Mouse (Mus musculus) liver, embryonic 16.5 days (tissue): ENCODE measurements at regions not wholly inside any gene's neighbourhood (a gene's known extent, or its start where the extent isn't known, plus 50 kb on each side); places are given as distances from the start of the nearest gene placed in this dataset.

Source experiments
- ATAC-seq: fragments of 200-750 bp; cut with Nextera tagmentation; 2 replicates; pipeline ENCODE4 v1.8.0; 2017; ENCODE audit warnings: low read depth, mild to moderate bottlenecking, moderate number of reproducible peaks, moderate library complexity
- H3K27ac ChIP-seq: fragments of 300-500 bp; sonication (generic); 2 replicates; pipeline ENCODE4 v1.5.1; 2014; ENCODE audit warnings: mild to moderate bottlenecking, low read length
- H3K27me3 ChIP-seq: fragments of 300-500 bp; sonication (generic); 2 replicates; pipeline ENCODE4 v1.6.1; 2014; ENCODE audit warnings: low read depth, low read length, mixed read lengths; ENCODE audit not compliant: control insufficient read depth, insufficient read depth
- H3K36me3 ChIP-seq: fragments of 300-500 bp; sonication (generic); 2 replicates; pipeline ENCODE4 v1.6.1; 2014; ENCODE audit warnings: mild to moderate bottlenecking; ENCODE audit not compliant: control insufficient read depth, insufficient read depth
- H3K4me1 ChIP-seq: fragments of 300-500 bp; sonication (generic); 2 replicates; pipeline ENCODE4 v1.6.1; 2014; ENCODE audit warnings: low read depth, low read length, mixed read lengths; ENCODE audit not compliant: control insufficient read depth
- H3K4me2 ChIP-seq: fragments of 300-500 bp; sonication (generic); 2 replicates; pipeline ENCODE4 v1.6.1; 2014; ENCODE audit warnings: low read depth, low read length, mixed read lengths
- H3K4me3 ChIP-seq: fragments of 300-500 bp; sonication (generic); 2 replicates; pipeline ENCODE4 v1.5.1; 2014; ENCODE audit warnings: low read depth, mild to moderate bottlenecking, low read length
- H3K9ac ChIP-seq: fragments of 300-500 bp; sonication (generic); 2 replicates; pipeline ENCODE4 v1.6.1; 2014; ENCODE audit warnings: low read depth, low read length
- H3K9me3 ChIP-seq: fragments of 300-500 bp; sonication (generic); replicated peaks from 2 replicates; pipeline ENCODE4 v1.6.1; 2016; ENCODE audit warnings: low read length; ENCODE audit not compliant: control insufficient read depth
- WGBS: fragments of 180-500 bp; shearing (Covaris S2); extraction: QIAGEN DNeasy Blood & Tissue Kit; methylation state at CpG from one replicate; pipeline ENCODE4 v1.1.7; 2014; ENCODE audit not compliant: insufficient replicate concordance; 5-methylcytosine and 5-hydroxymethylcytosine counted together

- no peaks in the 10 kb centered on the region for H3K4me1 ChIP-seq
- no peak overlapping the region for H3K4me3 ChIP-seq
- no peak overlapping the region for H3K27ac ChIP-seq
- ATAC-seq, result no peak
- H3K4me2 ChIP-seq, result no peak overlapping the region
- no peaks in the 10 kb centered on the region for H3K36me3 ChIP-seq
- no peaks in the 10 kb centered on the region for H3K9me3 ChIP-seq
- 64% methylated on average over 2 of the region's 2 CpGs for WGBS
- H3K9ac ChIP-seq, result no peak overlapping the region
- H3K27me3 ChIP-seq, result no peaks in the 10 kb centered on the region
Observed at GRCm38 (mm10) chr3:149827181-149827580, 836.8 kb upstream of the Adgrl2 start.

- no peaks in the 10 kb centered on the region for H3K9me3 ChIP-seq
- no peak overlapping the region for H3K9ac ChIP-seq
- no peak for ATAC-seq
- no peak overlapping the region for H3K4me2 ChIP-seq
- no peaks in the 10 kb centered on the region for H3K4me1 ChIP-seq
- H3K4me3 ChIP-seq, result no peak overlapping the region
- H3K27ac ChIP-seq, result no peak overlapping the region
- H3K36me3 ChIP-seq, result no peaks in the 10 kb centered on the region
- 59% methylated on average over 9 of the region's 9 CpGs for WGBS
- H3K27me3 ChIP-seq, result no peaks in the 10 kb centered on the region
Observed at GRCm38 (mm10) chr3:149826757-149827156, 836.4 kb upstream of the Adgrl2 start.

- WGBS, result 58% methylated on average over 3 of the region's 3 CpGs
- H3K4me1 ChIP-seq, result no peaks in the 10 kb centered on the region
- no peaks in the 10 kb centered on the region for H3K36me3 ChIP-seq
- no peaks in the 10 kb centered on the region for H3K9me3 ChIP-seq
- no peaks in the 10 kb centered on the region for H3K27me3 ChIP-seq
- H3K4me3 ChIP-seq, result no peak overlapping the region
- H3K9ac ChIP-seq, result no peak overlapping the region
- ATAC-seq, result no peak
- no peak overlapping the region for H3K27ac ChIP-seq
- H3K4me2 ChIP-seq, result no peak overlapping the region
Observed at GRCm38 (mm10) chr3:149820670-149821069, 830.3 kb upstream of the Adgrl2 start.

GRCm38 (mm10) chr3:149819863-149820262 is 829.5 kb upstream of the Adgrl2 start:
- ATAC-seq, result no peak
- Histone ChIP-seq H3K36me3 (no peaks in the 10 kb centered on the region), H3K4me3 (no peak overlapping the region), H3K9ac (no peak overlapping the region), H3K27me3 (no peaks in the 10 kb centered on the region), H3K27ac (no peak overlapping the region), H3K4me2 (no peak overlapping the region), H3K4me1 (no peaks in the 10 kb centered on the region), H3K9me3 (no peaks in the 10 kb centered on the region)
- WGBS, result 50% methylated on average over 4 of the region's 4 CpGs

- Histone ChIP-seq H3K9me3 (no peaks in the 10 kb centered on the region), H3K27ac (no peak overlapping the region), H3K4me3 (no peak overlapping the region), H3K4me1 (no peaks in the 10 kb centered on the region), H3K36me3 (no peaks in the 10 kb centered on the region), H3K27me3 (no peaks in the 10 kb centered on the region), H3K4me2 (no peak overlapping the region), H3K9ac (no peak overlapping the region)
- WGBS, result 72% methylated on average over 2 of the region's 2 CpGs
- ATAC-seq, result no peak
Observed at GRCm38 (mm10) chr3:149819081-149819480, 828.7 kb upstream of the Adgrl2 start.

GRCm38 (mm10) chr3:149811036-149811435 is 820.7 kb upstream of the Adgrl2 start:
- no peak overlapping the region for H3K27ac ChIP-seq
- H3K27me3 ChIP-seq, result no peaks in the 10 kb centered on the region
- ATAC-seq, result no peak
- H3K36me3 ChIP-seq, result no peaks in the 10 kb centered on the region
- no peak overlapping the region for H3K4me2 ChIP-seq
- 51% methylated on average over 2 of the region's 2 CpGs for WGBS
- no peaks in the 10 kb centered on the region for H3K4me1 ChIP-seq
- H3K9ac ChIP-seq, result no peak overlapping the region
- H3K4me3 ChIP-seq, result no peak overlapping the region
- no peaks in the 10 kb centered on the region for H3K9me3 ChIP-seq

- no peak overlapping the region for H3K4me2 ChIP-seq
- H3K9me3 ChIP-seq, result no peaks in the 10 kb centered on the region
- H3K9ac ChIP-seq, result no peak overlapping the region
- H3K4me1 ChIP-seq, result no peaks in the 10 kb centered on the region
- 66% methylated on average over 6 of the region's 6 CpGs for WGBS
- ATAC-seq, result no peak
- H3K36me3 ChIP-seq, result no peaks in the 10 kb centered on the region
- H3K27me3 ChIP-seq, result no peaks in the 10 kb centered on the region
- no peak overlapping the region for H3K27ac ChIP-seq
- H3K4me3 ChIP-seq, result no peak overlapping the region
Observed at GRCm38 (mm10) chr3:149805345-149805744, 815.0 kb upstream of the Adgrl2 start.

GRCm38 (mm10) chr3:149796123-149796522 is 805.8 kb upstream of the Adgrl2 start:
- 13% methylated on average over 2 of the region's 2 CpGs for WGBS
- Histone ChIP-seq H3K36me3 (no peaks in the 10 kb centered on the region), H3K27me3 (no peaks in the 10 kb centered on the region), H3K4me1 (no peaks in the 10 kb centered on the region), H3K9ac (no peak overlapping the region), H3K9me3 (no peaks in the 10 kb centered on the region), H3K4me3 (no peak overlapping the region), H3K27ac (no peak overlapping the region), H3K4me2 (no peak overlapping the region)
- no peak for ATAC-seq

- 50% methylated on average over 2 of the region's 2 CpGs for WGBS
- Histone ChIP-seq H3K9ac (no peak overlapping the region), H3K4me3 (no peak overlapping the region), H3K27ac (no peak overlapping the region), H3K27me3 (no peaks in the 10 kb centered on the region), H3K4me2 (no peak overlapping the region), H3K36me3 (no peaks in the 10 kb centered on the region), H3K4me1 (no peaks in the 10 kb centered on the region), H3K9me3 (no peaks in the 10 kb centered on the region)
- ATAC-seq, result no peak
Observed at GRCm38 (mm10) chr3:149791593-149791992, 801.2 kb upstream of the Adgrl2 start.

GRCm38 (mm10) chr3:149786096-149786495 is 795.7 kb upstream of the Adgrl2 start:
- WGBS, result 67% methylated on average over 2 of the region's 2 CpGs
- no peaks in the 10 kb centered on the region for H3K27me3 ChIP-seq
- no peak overlapping the region for H3K9ac ChIP-seq
- H3K4me2 ChIP-seq, result no peak overlapping the region
- no peak overlapping the region for H3K27ac ChIP-seq
- H3K4me3 ChIP-seq, result no peak overlapping the region
- ATAC-seq, result no peak
- H3K36me3 ChIP-seq, result no peaks in the 10 kb centered on the region
- H3K4me1 ChIP-seq, result no peaks in the 10 kb centered on the region
- H3K9me3 ChIP-seq, result no peaks in the 10 kb centered on the region
